Comparison of ENCODE assay signal across 21 mouse cellular contexts in genomic region chr17:57245311-57245929, GRCm38 (mm10). TPM values are rescaled to one million over a fixed set of nuclear protein-coding genes. Genes with fewer than 3 reads are reported as not detected.
A peak's percentile ranks its signal among the peaks of the same experiment; 100 is the strongest.
DNase-seq lines count a peak whose midpoint lies in the region; ATAC-seq lines count a peak whose summit lies in the region.
"Had no signal": no experiment of that assay in that cellular context is flagged by ENCODE, and none has a peak within 500 bp of the region (broad histone marks: within the 10 kb centered on the region; RNA-seq: fewer than 3 reads in every experiment).

No protein-coding gene starts in this region.

- no peak overlapping the region for H3K27ac ChIP-seq in liver, embryonic 13.5 days
- H3K27ac ChIP-seq: embryonic facial prominence, embryonic 13.5 days; forebrain, embryonic 12.5 days; heart, adult 2 months; hindbrain, embryonic 14.5 days; intestine, embryonic 15.5 days had no signal

- H3K9me3 ChIP-seq in liver, embryonic 13.5 days (replicated peaks) = no peaks in the 10 kb centered on the region
- H3K9me3 ChIP-seq: forebrain, embryonic 12.5 days; intestine, embryonic 15.5 days had no signal

- 0 out of 2 replicates have a peak overlapping the region, but pooled peaks have one; percentile 91 for H3K4me2 ChIP-seq in liver, embryonic 13.5 days
- H3K4me2 ChIP-seq: forebrain, embryonic 12.5 days; heart, embryonic 12.5 days; hindbrain, embryonic 14.5 days; intestine, embryonic 15.5 days had no signal

- H3K36me3 ChIP-seq in liver, embryonic 13.5 days = peaks cover 24% of the 10 kb centered on the region

- intact Hi-C loops in heart, postnatal 25 days (cut with DNase I) = no loop called here

- peaks cover 43% of the 10 kb centered on the region for H3K4me1 ChIP-seq in liver, embryonic 13.5 days (replicated peaks)

- peak; percentile 57 for DNase-seq in cerebellum, adult 9-10 months
- no peak for DNase-seq in cerebellum, adult 8-10 months
- DNase-seq in heart, adult 11 months = peak; percentile 90
- no peak for DNase-seq in heart, postnatal 25 days (ENCODE audit: low spot score)
- no peak for DNase-seq in liver, embryonic 13.5 days
- DNase-seq in liver = no peak
- DNase-seq: adrenal gland, postnatal 10 days; cerebellum, adult 11 months; cerebellum, postnatal 14 days; heart, adult 2 months; heart, postnatal 4 days had no signal

- no peak overlapping the region for H3K9ac ChIP-seq in liver, embryonic 13.5 days
- H3K9ac ChIP-seq: embryonic facial prominence, embryonic 13.5 days; forebrain, embryonic 12.5 days; heart, embryonic 12.5 days; hindbrain, embryonic 14.5 days; intestine, embryonic 15.5 days had no signal

- H3K27me3 ChIP-seq in liver, embryonic 13.5 days = peaks cover 8% of the 10 kb centered on the region
- H3K27me3 ChIP-seq: embryonic facial prominence, embryonic 13.5 days; forebrain, embryonic 12.5 days; heart, embryonic 12.5 days; intestine, embryonic 15.5 days had no signal

- ATAC-seq in liver, embryonic 13.5 days (ENCODE audit: low read depth) = no peak
- ATAC-seq: forebrain, embryonic 16.5 days; intestine, embryonic 15.5 days had no signal

- no peak overlapping the region for H3K4me3 ChIP-seq in liver, embryonic 13.5 days (replicated peaks)
- H3K4me3 ChIP-seq: forebrain, embryonic 12.5 days; heart, adult 2 months; heart, embryonic 12.5 days had no signal

- 80% methylated on average over 10 of the region's 10 CpGs for WGBS in liver, embryonic 13.5 days (ENCODE audit: insufficient replicate concordance)

RNA-seq across cellular contexts. Expression of gene Gpr108, which starts 2.8 kb away (rescaled TPM):
- 10 to 100 TPM; 26.1 to 29.5 TPM for total RNA-seq in heart, postnatal 25 days (2021)
- 13.7 and 15.2 TPM in 2 replicates for polyA plus RNA-seq in liver, embryonic 13.5 days (2015; fragmentation: Nextera tagmentation; extraction: Ambion mirVana)

RNA-seq across cellular contexts. Expression of gene Trip10, which starts 3.8 kb away (rescaled TPM):
- 100 to 1,000 TPM in 1 of 2 experiments, 10 to 100 TPM in 1; 90.6 to 107 TPM for total RNA-seq in heart, postnatal 25 days (2021)
- 10.4 and 11.9 TPM in 2 replicates for polyA plus RNA-seq in liver, embryonic 13.5 days (2015; fragmentation: Nextera tagmentation; extraction: Ambion mirVana)

RNA-seq across cellular contexts. Expression of gene C3, which starts 17.5 kb away (rescaled TPM):
- total RNA-seq in heart, postnatal 25 days (2021) = 10 to 100 TPM; 47.1 to 80.7 TPM
- 98.2 and 119 TPM in 2 replicates for polyA plus RNA-seq in liver, embryonic 13.5 days (2015; fragmentation: Nextera tagmentation; extraction: Ambion mirVana)

RNA-seq across cellular contexts. Expression of gene Vav1, which starts 33.5 kb away (rescaled TPM):
- 1 to 10 TPM; 1.5 to 1.7 TPM for total RNA-seq in heart, postnatal 25 days (2021)
- polyA plus RNA-seq in liver, embryonic 13.5 days (2015; fragmentation: Nextera tagmentation; extraction: Ambion mirVana) = 11.6 and 12.5 TPM in 2 replicates
- polyA plus RNA-seq: C2C12 had no signal

RNA-seq across cellular contexts. Expression of gene Tnfsf14, which starts 51.4 kb away (rescaled TPM):
- not detected for total RNA-seq in heart, postnatal 25 days (2021)
- polyA plus RNA-seq in liver, embryonic 13.5 days (2015; fragmentation: Nextera tagmentation; extraction: Ambion mirVana) = 1.4 and 1.8 TPM in 2 replicates
- total RNA-seq: heart, postnatal 4 days; MEL had no signal
- polyA plus RNA-seq: C2C12; embryonic facial prominence, embryonic 13.5 days; forebrain, embryonic 16.5 days; frontal cortex, adult 2 months; heart, postnatal 0 days had no signal

Comparison
In these comparisons a context has a peak if more than half of its experiments do, and no peak if none do; other contexts are left out.
1. DNase-seq: peak in cerebellum, adult 9-10 months (single experiment) and heart, adult 11 months (single experiment); none in cerebellum, adult 8-10 months (single experiment), heart, postnatal 25 days (single experiment), liver, embryonic 13.5 days (single experiment) and liver (single experiment).